Mouse (Mus musculus) C2C12 (cell line): ENCODE measurements around the gene Mpig6b. TPM values are rescaled to one million over a fixed set of nuclear protein-coding genes. Genes with fewer than 3 reads are reported as not detected.
"Not testable (repeated sequence)": the region's sequence is repeated elsewhere in the genome, so short reads cannot be mapped to it uniquely, and the experiment has no call there.

Experiments
- H3K27me3 ChIP-seq: one replicate; pipeline ENCODE4 v1.6.1; 2011; ENCODE audit not compliant: control insufficient read depth, insufficient read depth, insufficient read length
- H3K36me3 ChIP-seq: one replicate; pipeline ENCODE4 v1.6.1; 2011; ENCODE audit not compliant: control insufficient read depth, insufficient read depth
- H3K4me3 ChIP-seq: one replicate; pipeline ENCODE4 v1.5.1; 2011; ENCODE audit warnings: mild to moderate bottlenecking, control low read depth; ENCODE audit not compliant: poor library complexity, insufficient read depth, severe bottlenecking
- H3K79me2 ChIP-seq: one replicate; pipeline ENCODE4 v1.6.1; 2011; ENCODE audit not compliant: control insufficient read depth, insufficient read depth
- H3K79me3 ChIP-seq: one replicate; pipeline ENCODE4 v1.6.1; 2011; ENCODE audit warnings: low read depth, control low read depth
- H3ac ChIP-seq: one replicate; pipeline ENCODE3; 2011; ENCODE audit warnings: low read depth; ENCODE audit not compliant: control insufficient read depth, insufficient read length
- CEBPB ChIP-seq: IDR thresholded peaks from one replicate; pipeline ENCODE4 v1.6.1; 2011; ENCODE audit warnings: low read depth, mild to moderate bottlenecking, control low read depth, moderate library complexity
- CTCF ChIP-seq: IDR thresholded peaks from one replicate; pipeline ENCODE4 v1.5.1; 2011; ENCODE audit not compliant: control insufficient read depth, insufficient read depth, insufficient read length
- FOSL1 ChIP-seq: IDR thresholded peaks from one replicate; pipeline ENCODE4 v1.8.0; 2011; ENCODE audit warnings: mild to moderate bottlenecking, low read length; ENCODE audit not compliant: poor library complexity, insufficient read depth, severe bottlenecking
- MAX ChIP-seq: IDR thresholded peaks from one replicate; pipeline ENCODE4 v1.6.1; 2011; ENCODE audit warnings: mild to moderate bottlenecking, control low read depth
- MYOD1 ChIP-seq: IDR thresholded peaks from one replicate; pipeline ENCODE4 v1.6.1; 2011; ENCODE audit warnings: low read depth; ENCODE audit not compliant: control insufficient read depth, insufficient read length
- MYOG ChIP-seq: IDR thresholded peaks from one replicate; pipeline ENCODE4 v1.6.1; 2011; ENCODE audit not compliant: control insufficient read depth, insufficient read length; ENCODE audit errors: extremely low read depth
- USF1 ChIP-seq: IDR thresholded peaks from one replicate; pipeline ENCODE4 v1.6.1; 2011; ENCODE audit warnings: low read depth, mild to moderate bottlenecking, control low read depth, moderate library complexity
- polyA plus RNA-seq: library from polyadenylated mRNA; unstranded; fragments of >200 nt; fragmentation: generic; extraction: Trizol; gene quantifications from one replicate; pipeline ENCODE4 v1.2.1, GENCODE M21; 2012; ENCODE audit warnings: missing spikeins

Mpig6b gene
- polyA plus RNA-seq, 1 experiment: 0.04 TPM

DNA sequence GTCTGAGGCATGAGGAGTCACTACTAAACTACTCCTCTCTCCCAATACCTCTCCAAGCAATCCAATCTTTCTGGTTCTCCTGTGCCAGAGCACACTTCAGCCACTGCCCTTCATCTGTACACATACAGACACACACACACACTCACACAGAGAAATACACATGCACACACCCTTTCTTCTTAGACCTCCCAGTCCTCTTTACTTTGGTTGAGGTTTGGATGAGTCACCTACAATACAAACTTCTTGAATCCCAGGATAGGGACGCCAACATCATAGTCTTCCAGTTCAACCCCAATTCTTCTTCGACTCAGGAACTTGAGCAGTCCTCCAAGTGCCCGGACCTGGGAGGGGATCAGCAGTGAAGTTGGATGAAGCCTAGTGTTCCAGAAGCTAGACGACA, 22.2 kb downstream of the Mpig6b start:
- H3K27me3 ChIP-seq: no peaks in the 10 kb centered on the region
- H3K79me3 ChIP-seq: no peaks in the 10 kb centered on the region
- H3ac ChIP-seq: no peak overlapping the region
- TF ChIP-seq FOSL1: no peak
- no peak for TF ChIP-seq USF1
- TF ChIP-seq MYOD1: no peak
- no peak for TF ChIP-seq CTCF
- TF ChIP-seq CEBPB: no peak
- no peak for TF ChIP-seq MYOG
- no peak for TF ChIP-seq MAX
- H3K36me3 ChIP-seq: no peaks in the 10 kb centered on the region
- H3K4me3 ChIP-seq: no peak overlapping the region
- H3K79me2 ChIP-seq: peaks cover under 1% of the 10 kb centered on the region

DNA sequence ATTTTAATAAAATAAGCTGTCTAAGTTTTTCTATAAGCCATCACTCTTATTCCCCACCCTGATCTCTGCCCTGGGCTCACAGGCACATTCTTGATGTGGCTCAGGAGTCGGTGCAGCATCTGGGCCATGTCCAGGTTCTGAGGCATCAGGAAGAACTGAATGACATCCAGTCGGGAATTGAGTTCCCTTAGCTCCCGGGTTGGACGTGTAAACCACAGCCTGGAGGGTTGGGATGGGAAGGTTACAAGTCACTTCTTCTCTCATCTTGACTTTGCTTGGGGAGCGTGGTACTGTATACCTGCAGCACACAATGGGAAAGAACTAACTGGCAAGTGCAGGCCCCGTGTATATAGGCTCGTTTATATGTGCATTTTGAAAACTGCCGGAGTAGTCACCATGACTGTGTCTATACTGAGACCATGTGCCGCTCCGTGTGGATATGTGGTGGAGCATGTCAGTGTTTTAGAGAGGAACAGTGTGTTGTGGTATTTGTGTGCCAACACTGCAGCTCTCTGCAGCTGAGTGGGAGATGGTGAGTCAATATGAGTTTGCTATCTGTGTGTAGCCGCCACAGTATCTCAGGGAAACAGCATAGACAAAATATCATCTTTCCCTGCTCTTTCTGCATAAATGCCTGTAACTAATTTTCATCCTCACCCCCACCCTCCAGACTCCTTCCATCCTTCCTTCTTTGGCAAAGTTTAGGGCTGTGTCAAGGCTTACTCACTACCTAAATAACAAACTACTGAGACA, 26.7 kb downstream of the Mpig6b start:
- no peaks in the 10 kb centered on the region for H3K79me3 ChIP-seq

DNA sequence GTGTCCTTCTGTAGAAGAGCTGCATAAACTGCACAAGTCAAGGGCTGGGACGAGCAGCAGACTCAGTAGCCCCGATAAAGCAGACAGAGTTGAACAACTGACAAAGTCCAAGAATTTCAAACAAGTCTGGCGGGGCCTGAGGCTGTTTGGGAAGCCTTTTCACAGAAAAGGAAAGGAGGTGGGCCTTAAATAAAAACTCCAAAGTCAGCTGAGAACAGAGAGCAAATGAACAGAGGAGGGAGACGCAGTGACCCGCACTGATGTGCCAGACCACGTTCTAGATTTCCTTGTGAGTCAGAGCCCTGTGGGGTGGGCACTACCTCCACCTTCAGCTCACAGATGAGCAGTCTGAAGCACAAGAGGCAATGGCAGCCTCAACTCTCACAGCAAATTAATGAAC, 31.1 kb downstream of the Mpig6b start:
- H3K79me2 ChIP-seq: no peaks in the 10 kb centered on the region
- no peaks in the 10 kb centered on the region for H3K27me3 ChIP-seq
- TF ChIP-seq CTCF (no peak), MAX (no peak), FOSL1 (no peak), CEBPB (no peak), MYOG (no peak), MYOD1 (no peak)
- no peak overlapping the region for H3K4me3 ChIP-seq
- no peaks in the 10 kb centered on the region for H3K36me3 ChIP-seq
- no peak overlapping the region for H3ac ChIP-seq
- no peaks in the 10 kb centered on the region for H3K79me3 ChIP-seq

More for the DNA sequence above, 26.7 kb downstream of the Mpig6b start:
- Histone ChIP-seq H3K36me3 (no peaks in the 10 kb centered on the region), H3K27me3 (no peaks in the 10 kb centered on the region), H3K79me2 (no peaks in the 10 kb centered on the region), H3K4me3 (no peak overlapping the region), H3ac (peak overlapping the region; percentile 39)
- TF ChIP-seq MYOG: no peak
- no peak for TF ChIP-seq FOSL1
- TF ChIP-seq CTCF: no peak
- TF ChIP-seq CEBPB: no peak
- TF ChIP-seq MAX: peak; percentile 90
- TF ChIP-seq USF1: no peak
- TF ChIP-seq MYOD1: peak; percentile 51

DNA sequence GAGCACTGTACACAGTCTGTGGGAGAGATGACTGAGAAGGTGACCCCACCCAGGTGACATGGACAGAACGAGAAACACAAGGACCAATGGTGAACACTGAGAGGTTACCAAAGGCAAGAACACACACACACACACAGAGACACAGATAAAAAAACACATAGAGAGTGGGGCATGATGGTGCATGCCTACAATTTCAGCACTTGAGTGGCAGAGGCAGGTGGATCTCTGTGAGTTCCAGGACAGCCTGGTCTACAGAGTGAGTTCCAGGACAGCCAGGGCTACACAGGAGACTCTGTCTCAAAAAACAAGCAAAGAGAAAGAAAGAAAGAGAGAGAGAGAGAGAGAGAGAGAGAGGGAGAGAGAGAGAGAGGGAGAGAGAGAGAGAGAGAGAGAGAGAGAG, 32.3 kb downstream of the Mpig6b start:
- H3ac ChIP-seq, H3K27me3 ChIP-seq, H3K4me3 ChIP-seq, H3K36me3 ChIP-seq, H3K79me3 ChIP-seq, H3K79me2 ChIP-seq: not testable (repeated sequence)
- TF ChIP-seq MYOD1: peak; percentile 54

DNA sequence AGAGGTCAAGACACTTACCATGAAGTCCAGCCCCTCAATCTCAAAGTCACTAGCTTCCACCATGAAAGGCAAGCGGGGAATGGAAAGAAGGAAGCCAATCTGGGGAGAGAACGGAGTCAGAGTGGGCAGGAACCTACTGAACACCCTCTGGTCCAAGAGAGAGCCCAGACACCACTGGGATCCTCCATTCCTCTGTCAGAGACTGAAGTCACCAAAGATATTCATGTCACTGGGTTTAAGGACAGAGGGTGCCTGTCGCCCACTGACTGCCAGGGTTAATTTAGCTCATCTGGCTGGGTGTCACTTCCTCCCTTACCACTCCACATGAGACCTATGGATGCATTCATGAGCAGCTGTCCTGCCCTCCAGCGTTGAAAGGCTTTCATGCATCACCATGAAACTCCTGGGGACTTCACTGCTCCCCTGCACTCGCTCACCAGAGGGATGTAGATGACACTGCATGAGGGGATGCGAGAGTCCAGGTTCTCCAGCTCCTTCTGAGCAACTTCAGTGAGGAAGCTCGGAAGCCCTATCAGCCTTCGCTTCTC, 33.6 kb downstream of the Mpig6b start:
- Histone ChIP-seq H3ac (no peak overlapping the region), H3K79me3 (no peaks in the 10 kb centered on the region), H3K27me3 (no peaks in the 10 kb centered on the region), H3K36me3 (no peaks in the 10 kb centered on the region), H3K4me3 (no peak overlapping the region), H3K79me2 (no peaks in the 10 kb centered on the region)
- no peak for TF ChIP-seq CTCF
- TF ChIP-seq USF1: no peak
- TF ChIP-seq MAX: no peak
- TF ChIP-seq MYOD1: no peak

DNA sequence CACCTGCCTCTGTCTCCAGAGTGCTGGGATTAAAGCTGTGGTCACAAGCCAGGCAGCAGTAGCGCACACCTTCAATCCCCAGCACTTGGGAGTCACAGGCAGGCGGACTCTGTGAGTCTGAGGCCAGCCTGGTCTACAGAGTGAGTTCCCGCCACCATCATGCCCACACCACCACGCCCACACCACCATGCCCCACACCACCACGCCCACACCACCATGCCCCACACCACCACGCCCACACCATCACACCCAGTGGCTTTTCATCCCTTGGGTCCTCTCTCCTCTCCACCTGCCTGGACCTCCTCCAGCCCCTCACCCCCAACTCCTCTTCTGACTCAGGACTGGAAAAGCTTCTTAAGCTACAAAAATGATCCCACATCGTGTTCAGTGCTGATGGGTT, 34.1 kb downstream of the Mpig6b start:
- no peak for TF ChIP-seq CTCF
- TF ChIP-seq MAX: no peak
- TF ChIP-seq FOSL1: no peak
- no peak for TF ChIP-seq CEBPB
- TF ChIP-seq USF1: no peak
- TF ChIP-seq MYOD1: no peak
- no peak for TF ChIP-seq MYOG
- H3K79me3 ChIP-seq: no peaks in the 10 kb centered on the region
- H3ac ChIP-seq: no peak overlapping the region
- no peaks in the 10 kb centered on the region for H3K27me3 ChIP-seq
- H3K36me3 ChIP-seq: no peaks in the 10 kb centered on the region
- H3K79me2 ChIP-seq: no peaks in the 10 kb centered on the region
- H3K4me3 ChIP-seq: no peak overlapping the region
